Mouse (Mus musculus) lung, embryonic 15.5 days (tissue): ENCODE measurements around the gene Ppp1r11. TPM values are rescaled to one million over a fixed set of nuclear protein-coding genes. Genes with fewer than 3 reads are reported as not detected.
"Not testable (repeated sequence)": the region's sequence is repeated elsewhere in the genome, so short reads cannot be mapped to it uniquely, and the experiment has no call there.

Experiments
- ATAC-seq: fragments of 200-750 bp; cut with Nextera tagmentation; 2 replicates; pipeline ENCODE4 v1.8.0; 2017; ENCODE audit warnings: moderate number of reproducible peaks, borderline replicate concordance; ENCODE audit not compliant: low FRiP score, low TSS enrichment; ENCODE audit errors: extremely low read depth
- H3K27ac ChIP-seq: fragments of 300-500 bp; sonication (generic); 2 replicates; pipeline ENCODE4 v1.5.1; 2015; ENCODE audit warnings: moderate library complexity, mild to moderate bottlenecking, inconsistent platforms
- H3K27me3 ChIP-seq: fragments of 300-500 bp; sonication (generic); 2 replicates; pipeline ENCODE4 v1.6.1; 2015; ENCODE audit warnings: inconsistent platforms
- H3K36me3 ChIP-seq: fragments of 300-500 bp; sonication (generic); 2 replicates; pipeline ENCODE4 v1.6.1; 2015; ENCODE audit warnings: inconsistent platforms
- H3K4me1 ChIP-seq: fragments of 300-500 bp; sonication (generic); 2 replicates; pipeline ENCODE4 v1.6.1; 2015; ENCODE audit warnings: inconsistent platforms
- H3K4me2 ChIP-seq: fragments of 300-500 bp; sonication (generic); 2 replicates; pipeline ENCODE4 v1.6.1; 2015; ENCODE audit warnings: inconsistent platforms, mild to moderate bottlenecking, moderate library complexity
- H3K4me3 ChIP-seq: fragments of 300-500 bp; sonication (generic); 2 replicates; pipeline ENCODE4 v1.5.1; 2015; ENCODE audit warnings: mild to moderate bottlenecking, inconsistent platforms
- H3K9ac ChIP-seq: fragments of 300-500 bp; sonication (generic); 2 replicates; pipeline ENCODE4 v1.6.1; 2015; ENCODE audit warnings: inconsistent platforms
- H3K9me3 ChIP-seq: fragments of 300-500 bp; sonication (generic); 2 replicates; pipeline ENCODE4 v1.6.1; 2016; ENCODE audit warnings: inconsistent platforms
- WGBS: fragments of 180-500 bp; shearing (Covaris S2); methylation state at CpG from one replicate; pipeline ENCODE4 v1.1.7; 2015; 5-methylcytosine and 5-hydroxymethylcytosine counted together
- polyA plus RNA-seq: library from polyadenylated mRNA; unstranded; fragments of >200 nt; fragmentation: Nextera tagmentation; extraction: Ambion mirVana; gene quantifications from 2 replicates; pipeline ENCODE4 v1.2.1, GENCODE M21; 2015

Gene Ppp1r11
- polyA plus RNA-seq, result 104 and 113 TPM in 2 replicates

DNA sequence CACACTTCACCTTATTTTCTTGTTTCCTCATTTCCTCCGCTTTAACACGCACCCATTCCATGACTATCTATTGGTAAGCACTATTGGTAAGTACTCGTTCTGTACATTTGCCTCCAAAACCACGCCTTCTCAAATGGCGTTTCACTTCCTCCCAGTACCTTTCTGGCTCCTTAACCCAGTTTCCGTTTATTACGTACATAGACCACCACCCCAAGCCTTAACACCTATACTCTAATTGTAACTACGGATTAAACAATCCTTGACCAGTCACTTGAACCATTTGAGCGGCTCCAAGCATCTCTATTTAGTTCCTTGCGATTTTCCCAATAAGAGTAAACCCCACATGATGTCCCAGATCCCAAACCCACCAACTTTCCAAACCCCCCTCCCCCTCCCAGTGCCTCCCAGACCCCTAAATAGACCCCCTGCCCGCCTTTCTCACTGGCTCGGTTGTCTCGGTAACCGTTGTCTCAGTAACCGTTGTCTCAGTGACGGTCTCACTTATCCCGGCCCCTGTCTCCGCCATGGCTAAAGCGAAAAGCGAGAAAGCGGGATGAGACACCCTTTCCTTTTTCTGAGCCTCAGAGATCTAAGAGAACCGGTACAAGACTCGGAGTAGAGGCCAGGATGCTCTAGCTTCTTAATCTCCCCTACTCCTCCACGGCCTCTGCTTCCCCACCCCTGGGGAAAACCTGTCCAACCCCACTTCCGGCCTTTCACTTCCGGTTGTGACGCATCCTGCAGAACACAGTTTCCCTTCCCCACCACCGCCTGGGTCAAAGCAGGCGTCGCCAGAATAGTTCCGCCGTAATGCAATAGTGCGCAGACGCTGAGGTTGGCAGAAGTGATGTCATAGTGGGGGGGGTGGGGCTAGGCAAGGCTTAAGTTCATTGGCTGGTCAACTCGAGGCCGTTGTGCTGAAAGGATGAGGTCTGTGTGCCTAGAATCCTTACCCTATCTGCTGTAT is at the start of gene Ppp1r11:
Gene Ppp1r11, minus strand, starts transcription at position 761 of the 967 bp plus-strand sequence.
- peak; percentile 98 for ATAC-seq
- H3K9ac ChIP-seq, result peak within 1 kb of the TSS; percentile 46
- H3K4me3 ChIP-seq, result peak within 1 kb of the TSS; percentile 56
- H3K4me1 ChIP-seq, result peaks cover 15% of the 10 kb centered on the region
- H3K36me3 ChIP-seq, result peaks cover 31% of the 10 kb centered on the region
- peaks cover 6% of the 10 kb centered on the region for H3K27me3 ChIP-seq
- no peaks in the 10 kb centered on the region for H3K9me3 ChIP-seq
- 0 out of 2 replicates have a peak within 1 kb of the TSS, but pooled peaks have one; percentile 2 for H3K27ac ChIP-seq
- H3K4me2 ChIP-seq, result peak within 1 kb of the TSS; percentile 69
- WGBS, result 2% methylated on average over 36 of the region's 36 CpGs

DNA sequence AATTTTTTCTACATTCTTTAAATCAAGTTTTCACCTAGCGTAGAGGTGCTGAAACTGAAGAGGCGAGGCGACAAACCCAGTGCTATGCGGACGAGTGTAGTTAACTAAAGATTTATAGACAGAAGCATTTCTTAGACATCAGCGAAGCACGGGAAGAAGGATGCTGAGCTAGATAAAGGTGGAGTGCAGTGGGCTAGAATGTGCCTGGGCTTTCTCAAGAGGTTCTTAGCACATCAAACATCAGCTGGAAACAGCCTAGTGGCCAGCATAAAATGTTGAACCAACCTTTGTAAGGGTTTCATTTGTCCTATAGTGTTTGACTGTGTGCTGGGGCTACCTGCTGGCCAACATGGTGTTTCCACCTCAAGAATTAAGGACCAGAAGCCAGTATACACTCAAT is 49.3 kb upstream of the Ppp1r11 start, which contains the start of gene Zfp57:
Gene Zfp57, plus strand, starts transcription at position 301 of the 400 bp plus-strand sequence.
- peak within 1 kb of the TSS; percentile 73 for H3K4me3 ChIP-seq
- 0 out of 2 replicates have a peak within 1 kb of the TSS, but pooled peaks have one; percentile 41 for H3K27ac ChIP-seq
- H3K9ac ChIP-seq, result no peak within 1 kb of the TSS
- no peaks in the 10 kb centered on the region for H3K27me3 ChIP-seq
- peak within 1 kb of the TSS; percentile 85 for H3K4me2 ChIP-seq
- H3K4me1 ChIP-seq, result peaks cover 14% of the 10 kb centered on the region
- ATAC-seq, result no peak
- WGBS, result 90% methylated on average over 7 of the region's 7 CpGs
- no peaks in the 10 kb centered on the region for H3K9me3 ChIP-seq
- peaks cover 4% of the 10 kb centered on the region for H3K36me3 ChIP-seq

DNA sequence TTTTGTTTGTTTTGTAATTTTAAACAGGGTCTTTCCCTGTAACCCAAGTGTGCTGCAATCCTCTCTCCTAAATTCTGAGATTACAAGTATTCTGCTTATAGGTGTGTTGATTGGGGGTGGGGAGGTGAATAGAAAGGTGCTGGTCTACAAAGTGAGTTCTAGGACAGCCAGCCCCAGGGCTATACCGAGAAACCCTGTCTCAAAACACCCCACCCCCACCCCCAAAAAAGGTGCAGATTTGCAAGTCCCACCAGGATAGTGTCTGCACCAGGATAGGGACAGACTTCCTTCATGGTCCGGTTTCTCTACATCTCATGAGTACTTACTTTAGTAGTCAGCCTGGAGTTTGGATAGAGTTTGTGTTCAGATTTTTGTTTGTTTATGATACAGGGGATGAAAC is 46.9 kb upstream of the Ppp1r11 start:
- 66% methylated on average over 2 of the region's 2 CpGs for WGBS
- no peaks in the 10 kb centered on the region for H3K36me3 ChIP-seq
- H3K27me3 ChIP-seq, result no peaks in the 10 kb centered on the region
- H3K4me1 ChIP-seq, result peaks cover 9% of the 10 kb centered on the region
- H3K4me3 ChIP-seq, result no peak overlapping the region
- no peak overlapping the region for H3K4me2 ChIP-seq
- no peaks in the 10 kb centered on the region for H3K9me3 ChIP-seq
- H3K9ac ChIP-seq, result no peak overlapping the region
- H3K27ac ChIP-seq, result no peak overlapping the region
- no peak for ATAC-seq

DNA sequence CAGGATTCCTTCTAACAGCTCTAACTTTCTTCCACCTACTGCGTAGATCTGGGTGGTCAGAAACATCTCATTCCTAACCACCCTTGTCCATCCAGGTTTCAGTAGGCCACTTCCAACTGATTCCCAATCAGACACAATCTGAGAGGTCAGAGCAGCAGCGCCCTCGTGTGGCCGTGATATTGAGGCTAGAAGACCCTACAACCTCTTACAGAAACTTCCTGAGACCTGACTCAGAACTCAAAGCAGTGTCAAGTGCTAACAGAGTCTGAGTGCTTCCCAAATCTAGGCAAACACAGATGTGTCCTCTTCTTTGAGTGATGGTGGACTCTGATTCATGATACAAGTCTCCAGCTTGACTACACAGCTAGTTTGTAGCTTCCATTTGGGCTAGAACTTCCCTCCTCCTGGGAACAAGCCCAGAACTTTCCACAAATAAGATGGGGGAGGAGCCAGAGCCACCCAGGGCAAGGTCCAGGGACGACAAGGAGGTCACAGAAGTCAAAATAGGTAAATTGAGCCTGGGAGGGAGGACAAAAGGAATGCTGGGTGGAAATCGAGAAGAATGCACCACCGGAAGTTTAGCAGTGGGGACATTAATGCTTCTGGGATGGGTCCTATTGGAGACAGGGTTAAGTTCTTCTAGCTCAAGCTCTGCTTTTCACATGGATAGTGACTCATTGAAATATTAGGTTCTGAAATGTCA is 45.6 kb upstream of the Ppp1r11 start:
- no peak for ATAC-seq
- H3K27ac ChIP-seq, result no peak overlapping the region
- no peak overlapping the region for H3K4me2 ChIP-seq
- no peaks in the 10 kb centered on the region for H3K9me3 ChIP-seq
- H3K9ac ChIP-seq, result no peak overlapping the region
- H3K4me3 ChIP-seq, result no peak overlapping the region
- peaks cover 3% of the 10 kb centered on the region; the same call in 1 of the 2 replicates for H3K4me1 ChIP-seq
- no peaks in the 10 kb centered on the region for H3K36me3 ChIP-seq
- H3K27me3 ChIP-seq, result no peaks in the 10 kb centered on the region
- WGBS, result 27% methylated on average over 7 of the region's 7 CpGs

DNA sequence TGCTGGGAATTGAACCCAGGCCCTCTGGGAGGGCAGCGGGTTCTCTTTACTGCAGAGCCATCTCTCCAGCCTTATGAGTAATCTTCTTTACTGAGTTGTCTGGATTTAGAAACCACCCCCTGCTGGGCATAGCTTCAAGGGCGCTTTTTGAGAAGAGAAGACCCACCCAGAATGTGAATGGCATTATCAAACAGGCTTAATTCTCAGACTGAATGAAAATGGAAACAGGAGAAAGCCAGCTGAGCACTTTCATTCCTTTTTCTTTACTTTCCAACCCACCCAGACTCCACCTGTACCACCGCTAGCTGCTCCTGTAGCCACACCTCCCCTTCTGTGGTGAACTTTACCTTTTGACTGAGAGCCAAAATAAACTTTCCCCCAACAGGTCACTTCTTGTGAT is 43.9 kb upstream of the Ppp1r11 start:
- Histone ChIP-seq H3K27me3 (no peaks in the 10 kb centered on the region), H3K36me3 (no peaks in the 10 kb centered on the region), H3K4me3 (no peak overlapping the region), H3K9me3 (no peaks in the 10 kb centered on the region), H3K27ac (no peak overlapping the region), H3K9ac (no peak overlapping the region), H3K4me2 (no peak overlapping the region), H3K4me1 (no peaks in the 10 kb centered on the region)
- WGBS, result 62% methylated on average over 3 of the region's 3 CpGs
- ATAC-seq, result no peak

DNA sequence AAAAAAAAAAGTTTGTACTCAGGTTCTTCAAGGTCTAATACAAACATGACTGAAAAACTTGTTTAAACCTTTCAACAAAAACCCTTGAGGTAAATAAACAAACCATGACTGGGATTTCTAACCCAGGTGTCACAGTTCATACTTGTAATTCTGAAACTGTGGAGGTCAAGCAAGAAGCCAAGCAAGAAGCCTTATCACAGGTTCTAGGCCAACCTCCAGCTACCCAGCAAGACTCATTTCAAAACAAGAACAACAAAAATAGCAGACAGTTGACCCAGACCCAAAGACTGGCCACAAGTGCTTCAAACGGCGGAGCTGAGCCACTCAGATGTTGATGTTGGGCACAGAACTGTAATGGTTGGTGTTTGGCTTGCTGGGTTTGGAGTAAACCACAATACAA is 43.0 kb upstream of the Ppp1r11 start:
- no peak overlapping the region for H3K27ac ChIP-seq
- no peak for ATAC-seq
- no peaks in the 10 kb centered on the region for H3K36me3 ChIP-seq
- no peaks in the 10 kb centered on the region for H3K4me1 ChIP-seq
- WGBS, result 87% methylated on average over 2 of the region's 2 CpGs
- H3K4me2 ChIP-seq, result no peak overlapping the region
- H3K4me3 ChIP-seq, result no peak overlapping the region
- H3K27me3 ChIP-seq, result peaks cover 3% of the 10 kb centered on the region
- no peaks in the 10 kb centered on the region for H3K9me3 ChIP-seq
- H3K9ac ChIP-seq, result no peak overlapping the region

DNA sequence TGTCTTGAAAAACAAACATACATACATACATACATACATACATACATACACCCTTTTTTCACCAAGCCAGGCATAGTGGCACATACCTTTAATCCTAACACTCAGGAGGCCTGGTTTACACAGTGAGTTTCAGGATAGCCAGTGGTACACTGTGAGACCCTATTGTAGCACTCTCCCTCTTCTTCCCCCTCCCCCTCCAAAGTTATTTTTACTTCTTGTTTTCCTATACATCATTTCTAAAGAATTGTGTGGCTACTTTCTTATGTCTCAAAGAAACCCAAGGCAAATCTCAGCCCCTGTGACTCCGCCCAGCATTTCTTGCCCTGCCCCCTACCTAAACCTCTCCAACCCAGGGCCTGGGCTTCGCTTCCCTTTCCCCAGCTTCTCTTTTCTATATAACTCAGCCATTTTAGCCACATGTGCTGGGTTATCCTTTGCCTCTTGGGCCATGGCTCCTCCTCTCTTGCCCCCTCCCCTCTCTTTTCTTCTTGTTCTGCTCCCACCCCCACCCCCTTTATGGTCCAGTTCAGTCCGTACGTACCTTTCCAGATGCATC is 42.3 kb upstream of the Ppp1r11 start:
- H3K9ac ChIP-seq, result no peak overlapping the region
- H3K4me3 ChIP-seq, result no peak overlapping the region
- H3K4me1 ChIP-seq, result no peaks in the 10 kb centered on the region
- no peak for ATAC-seq
- peaks cover 10% of the 10 kb centered on the region for H3K27me3 ChIP-seq
- H3K4me2 ChIP-seq, result no peak overlapping the region
- 91% methylated on average over 4 of the region's 4 CpGs for WGBS
- H3K9me3 ChIP-seq, result no peaks in the 10 kb centered on the region
- H3K27ac ChIP-seq, result no peak overlapping the region
- H3K36me3 ChIP-seq, result no peaks in the 10 kb centered on the region

DNA sequence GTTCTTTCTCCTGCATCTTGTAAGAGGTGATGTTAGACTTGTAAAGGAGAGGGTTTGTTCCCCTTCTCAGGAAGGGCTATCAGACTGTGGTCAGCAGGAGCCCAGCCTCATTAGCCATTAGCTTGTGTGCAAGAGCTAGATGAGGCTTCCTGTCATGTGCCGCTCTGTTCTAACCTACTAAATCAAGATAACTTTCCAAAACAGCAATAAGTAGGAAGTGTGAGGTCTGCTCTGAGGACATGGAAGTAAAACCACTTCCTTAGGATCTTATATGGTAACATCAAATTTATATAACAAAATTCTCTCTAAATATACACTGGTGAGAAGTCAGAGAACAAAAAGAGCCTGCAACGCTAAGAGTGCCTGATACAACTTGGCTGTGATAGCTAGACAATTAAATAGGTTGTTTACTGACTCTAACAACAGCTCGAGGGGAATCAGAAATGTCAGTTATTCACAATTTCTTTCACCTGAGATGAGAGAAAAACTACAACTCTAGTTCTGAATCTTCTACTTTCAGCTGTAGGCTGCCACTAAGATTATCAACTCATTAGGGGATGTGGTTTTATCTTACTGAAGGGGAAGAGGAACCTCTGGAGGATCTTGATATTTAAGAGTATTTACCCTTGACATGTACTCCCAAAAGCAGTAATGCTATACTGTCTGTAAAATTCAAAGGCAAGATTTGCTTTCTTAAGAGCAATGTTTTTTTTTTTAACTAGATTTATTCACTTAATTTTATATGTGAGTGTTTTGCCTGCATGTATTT is 41.0 kb upstream of the Ppp1r11 start:
- H3K4me1 ChIP-seq, result no peaks in the 10 kb centered on the region
- peaks cover 23% of the 10 kb centered on the region for H3K27me3 ChIP-seq
- 47% methylated on average over 3 of the region's 3 CpGs for WGBS
- no peak overlapping the region for H3K4me3 ChIP-seq
- no peak overlapping the region for H3K9ac ChIP-seq
- no peaks in the 10 kb centered on the region for H3K9me3 ChIP-seq
- no peak overlapping the region for H3K4me2 ChIP-seq
- no peaks in the 10 kb centered on the region for H3K36me3 ChIP-seq
- H3K27ac ChIP-seq, result no peak overlapping the region
- no peak for ATAC-seq

DNA sequence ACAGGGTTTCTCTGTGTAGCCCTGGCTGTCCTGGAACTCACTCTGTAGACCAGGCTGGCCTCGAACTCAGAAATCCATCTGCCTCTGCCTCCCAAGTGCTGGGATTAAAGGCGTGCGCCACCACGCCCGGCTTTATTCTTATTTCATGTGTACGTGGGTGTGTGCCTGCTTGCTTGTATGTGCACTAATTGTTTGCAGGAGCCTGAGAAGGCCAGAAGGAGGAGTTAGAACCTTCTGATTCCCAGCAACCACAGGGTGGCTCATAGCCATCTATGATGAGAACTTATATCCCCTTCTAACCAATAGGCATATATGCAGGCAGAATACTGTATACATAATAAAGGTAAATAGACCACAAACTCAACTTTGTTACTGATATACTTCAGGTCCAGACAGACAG is 39.1 kb upstream of the Ppp1r11 start:
- not testable (repeated sequence) for H3K9me3 ChIP-seq, H3K36me3 ChIP-seq, H3K9ac ChIP-seq, H3K4me3 ChIP-seq, H3K27ac ChIP-seq, H3K4me2 ChIP-seq, H3K4me1 ChIP-seq, ATAC-seq
- 93% methylated on average over 6 of the region's 6 CpGs for WGBS
- H3K27me3 ChIP-seq, result peaks cover 30% of the 10 kb centered on the region

DNA sequence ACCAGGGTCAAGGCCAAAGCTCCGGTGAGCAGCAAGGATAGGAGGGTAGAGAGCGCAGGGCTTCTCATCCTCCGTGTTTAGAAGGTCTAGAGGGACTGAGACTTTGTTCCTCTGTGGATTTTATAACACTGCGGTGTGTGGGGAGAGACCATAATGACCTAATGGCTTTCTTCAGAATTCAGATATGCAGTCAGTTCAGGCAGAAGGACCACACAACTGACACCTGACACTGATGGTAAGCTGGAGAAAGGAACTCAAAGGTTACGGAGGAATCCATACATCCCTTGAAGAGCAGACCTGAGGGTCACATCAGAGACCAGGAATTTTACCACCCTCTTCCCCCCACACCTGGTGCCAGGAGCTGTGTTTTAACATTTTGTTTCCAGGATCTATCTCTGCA is 37.9 kb upstream of the Ppp1r11 start, which contains the start of gene H2-M5:
Gene H2-M5, minus strand, starts transcription at position 101 of the 400 bp plus-strand sequence.
- H3K4me3 ChIP-seq, result peak within 1 kb of the TSS; percentile 12; the same call in 1 of the 2 replicates
- peaks cover 30% of the 10 kb centered on the region for H3K27me3 ChIP-seq
- no peaks in the 10 kb centered on the region for H3K4me1 ChIP-seq
- no peak for ATAC-seq
- 31% methylated on average over 5 of the region's 5 CpGs for WGBS
- H3K4me2 ChIP-seq, result peak within 1 kb of the TSS; percentile 47
- H3K36me3 ChIP-seq, result no peaks in the 10 kb centered on the region
- no peaks in the 10 kb centered on the region for H3K9me3 ChIP-seq
- H3K9ac ChIP-seq, result no peak within 1 kb of the TSS
- H3K27ac ChIP-seq, result no peak within 1 kb of the TSS

DNA sequence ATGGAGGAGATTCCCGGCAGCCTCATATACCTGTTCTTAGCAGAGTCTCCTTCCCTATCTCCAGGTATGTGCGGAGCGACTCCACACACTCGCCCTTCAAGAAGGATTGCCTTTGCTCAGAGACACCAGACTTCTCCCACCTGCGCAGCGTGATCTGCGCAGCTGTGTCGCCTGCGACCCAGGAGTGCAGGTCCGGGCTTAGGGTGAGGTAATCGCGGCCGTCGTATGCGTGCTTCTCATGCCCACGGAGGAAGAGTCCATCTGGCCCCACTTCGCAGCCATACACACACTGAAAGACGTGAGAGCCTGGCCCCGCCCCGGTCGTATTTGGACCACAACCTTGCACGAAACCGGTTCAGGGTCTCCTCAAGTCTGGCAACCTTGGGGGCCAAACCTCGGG is 36.9 kb upstream of the Ppp1r11 start:
- Histone ChIP-seq H3K27me3 (peaks cover 30% of the 10 kb centered on the region), H3K27ac (no peak overlapping the region), H3K4me3 (peak overlapping the region; percentile 12; the same call in 1 of the 2 replicates), H3K9me3 (no peaks in the 10 kb centered on the region), H3K36me3 (no peaks in the 10 kb centered on the region), H3K4me2 (peak overlapping the region; percentile 47), H3K4me1 (no peaks in the 10 kb centered on the region), H3K9ac (no peak overlapping the region)
- 11% methylated on average over 24 of the region's 24 CpGs for WGBS
- ATAC-seq, result no peak; the same call in 1 of the 2 replicates
